ENCODE assay signal across 23 mouse cellular contexts in genomic region chr7:101099981-101100380, GRCm38 (mm10). TPM values are rescaled to one million over a fixed set of nuclear protein-coding genes. Genes with fewer than 3 reads are reported as not detected.
DNase-seq lines count a peak whose midpoint lies in the region; ATAC-seq and TF ChIP-seq lines count a peak whose summit lies in the region.
"Had no signal": no experiment of that assay in that cellular context is flagged by ENCODE, and none has a peak within 500 bp of the region (broad histone marks: within the 10 kb centered on the region; RNA-seq: fewer than 3 reads in every experiment).

No protein-coding gene starts in this region.

- TF ChIP-seq CTCF in intestine, postnatal 0 days (IDR thresholded peaks at IDR 0.05; ENCODE audit: low read depth), result no peak

- WGBS in embryonic facial prominence, embryonic 14.5 days, result 67% methylated on average over 3 of the region's 3 CpGs
- WGBS in embryonic facial prominence, embryonic 10.5 days, result 81% methylated on average over 3 of the region's 3 CpGs
- WGBS in forebrain, embryonic 15.5 days, result 56% methylated on average over 3 of the region's 3 CpGs
- WGBS in forebrain, embryonic 10.5 days, result 85% methylated on average over 3 of the region's 3 CpGs
- WGBS in intestine, postnatal 0 days, result 88% methylated on average over 3 of the region's 3 CpGs

- H3K4me2 ChIP-seq in embryonic facial prominence, embryonic 14.5 days (ENCODE audit: low read depth, low read length), result no peak overlapping the region
- H3K4me2 ChIP-seq in forebrain, embryonic 15.5 days (replicated peaks), result no peak overlapping the region
- no peak overlapping the region for H3K4me2 ChIP-seq in intestine, postnatal 0 days (replicated peaks; ENCODE audit: low read depth)
- H3K4me2 ChIP-seq: embryonic facial prominence, embryonic 13.5 days; hindbrain, embryonic 13.5 days; intestine, embryonic 15.5 days had no signal

- H3K27me3 ChIP-seq in embryonic facial prominence, embryonic 14.5 days (replicated peaks; ENCODE audit: control insufficient read depth, insufficient read depth, low read length), result no peaks in the 10 kb centered on the region
- no peaks in the 10 kb centered on the region for H3K27me3 ChIP-seq in embryonic facial prominence, embryonic 10.5 days (replicated peaks; ENCODE audit: low read depth, poor library complexity, severe bottlenecking)
- no peaks in the 10 kb centered on the region for H3K27me3 ChIP-seq in forebrain, embryonic 15.5 days
- no peaks in the 10 kb centered on the region for H3K27me3 ChIP-seq in forebrain, embryonic 10.5 days (ENCODE audit: poor library complexity, severe bottlenecking)
- no peaks in the 10 kb centered on the region for H3K27me3 ChIP-seq in intestine, postnatal 0 days (replicated peaks; ENCODE audit: control insufficient read depth, insufficient read depth, low read length)
- H3K27me3 ChIP-seq: embryonic facial prominence, embryonic 13.5 days; hindbrain, embryonic 13.5 days; intestine, embryonic 15.5 days; Patski had no signal

- no peaks in the 10 kb centered on the region for H3K9me3 ChIP-seq in embryonic facial prominence, embryonic 14.5 days (ENCODE audit: control insufficient read depth, low read length)
- H3K9me3 ChIP-seq in embryonic facial prominence, embryonic 10.5 days, result no peaks in the 10 kb centered on the region
- H3K9me3 ChIP-seq in forebrain, embryonic 15.5 days, result no peaks in the 10 kb centered on the region
- no peaks in the 10 kb centered on the region for H3K9me3 ChIP-seq in forebrain, embryonic 10.5 days
- no peaks in the 10 kb centered on the region for H3K9me3 ChIP-seq in intestine, postnatal 0 days (ENCODE audit: control insufficient read depth)
- H3K9me3 ChIP-seq: embryonic facial prominence, embryonic 13.5 days; heart, embryonic 10.5 days; hindbrain, embryonic 13.5 days; intestine, embryonic 15.5 days had no signal

- H3K9ac ChIP-seq in embryonic facial prominence, embryonic 14.5 days (ENCODE audit: low read depth, low read length), result no peak overlapping the region
- no peak overlapping the region for H3K9ac ChIP-seq in forebrain, embryonic 15.5 days (replicated peaks)
- no peak overlapping the region for H3K9ac ChIP-seq in intestine, postnatal 0 days (ENCODE audit: low read depth, low read length)
- H3K9ac ChIP-seq: embryonic facial prominence, embryonic 13.5 days; hindbrain, embryonic 13.5 days; intestine, embryonic 15.5 days had no signal

- no peak overlapping the region for H3K4me3 ChIP-seq in embryonic facial prominence, embryonic 14.5 days (ENCODE audit: low read depth, low read length)
- H3K4me3 ChIP-seq in embryonic facial prominence, embryonic 10.5 days, result no peak overlapping the region
- H3K4me3 ChIP-seq in forebrain, embryonic 15.5 days, result no peak overlapping the region
- H3K4me3 ChIP-seq in forebrain, embryonic 10.5 days, result no peak overlapping the region
- H3K4me3 ChIP-seq in intestine, postnatal 0 days (ENCODE audit: low read depth, low read length), result no peak overlapping the region
- H3K4me3 ChIP-seq: embryonic facial prominence, embryonic 13.5 days; heart, adult 2 months; heart, embryonic 10.5 days; hindbrain, embryonic 13.5 days; intestine, embryonic 15.5 days had no signal

- DNase-seq in embryonic facial prominence, embryonic 14.5 days (ENCODE audit: low spot score), result peak; percentile 9
- no peak for DNase-seq in embryonic facial prominence, embryonic 10.5 days (ENCODE audit: low spot score)
- DNase-seq in forebrain, embryonic 10.5 days (ENCODE audit: extremely low spot score, low spot score), result no peak
- peak; percentile 33 for DNase-seq in MN1 (ENCODE audit: low spot score)
- peak; percentile 3 for DNase-seq in retina, embryonic 14.5 days (ENCODE audit: low spot score)
- no peak for DNase-seq in neural tube, embryonic 10.5 days (ENCODE audit: extremely low spot score, low spot score)
- DNase-seq: adrenal gland, postnatal 10 days; adrenal gland, postnatal 36 days; cerebellum, adult 11 months; cerebellum, adult 2 months; cerebellum, adult 9-11 months; cerebellum, postnatal 25 days; gastrocnemius, postnatal 25 days; heart, adult 2 months; kidney, adult 18-20 months had no signal

- no peak overlapping the region for H3K27ac ChIP-seq in embryonic facial prominence, embryonic 14.5 days (replicated peaks; ENCODE audit: low read depth, low read length)
- H3K27ac ChIP-seq in embryonic facial prominence, embryonic 10.5 days (replicated peaks), result no peak overlapping the region
- peak overlapping the region; percentile 96 for H3K27ac ChIP-seq in forebrain, embryonic 15.5 days (replicated peaks)
- no peak overlapping the region for H3K27ac ChIP-seq in forebrain, embryonic 10.5 days
- H3K27ac ChIP-seq in intestine, postnatal 0 days (ENCODE audit: low read depth, low read length), result no peak overlapping the region
- H3K27ac ChIP-seq: embryonic facial prominence, embryonic 13.5 days; heart, adult 2 months; heart, embryonic 10.5 days; intestine, embryonic 15.5 days had no signal

- ATAC-seq in embryonic facial prominence, embryonic 14.5 days (ENCODE audit: low read depth), result no peak
- ATAC-seq in forebrain, embryonic 15.5 days (replicated peaks), result no peak
- no peak for ATAC-seq in intestine, postnatal 0 days
- ATAC-seq: hindbrain, embryonic 16.5 days; intestine, embryonic 15.5 days; Patski had no signal

- no peaks in the 10 kb centered on the region; the same call in 1 of the 2 replicates for H3K4me1 ChIP-seq in embryonic facial prominence, embryonic 14.5 days (ENCODE audit: control insufficient read depth, insufficient read depth, low read length)
- no peaks in the 10 kb centered on the region for H3K4me1 ChIP-seq in embryonic facial prominence, embryonic 10.5 days
- H3K4me1 ChIP-seq in forebrain, embryonic 15.5 days, result peaks cover 27% of the 10 kb centered on the region
- peaks cover 6% of the 10 kb centered on the region for H3K4me1 ChIP-seq in forebrain, embryonic 10.5 days
- H3K4me1 ChIP-seq in intestine, postnatal 0 days (replicated peaks; ENCODE audit: control insufficient read depth, insufficient read depth, low read length), result 0 out of 2 replicates have a peak, but pooled peaks cover 6% of the 10 kb centered on the region
- H3K4me1 ChIP-seq: intestine, embryonic 15.5 days had no signal

- no peaks in the 10 kb centered on the region for H3K36me3 ChIP-seq in embryonic facial prominence, embryonic 14.5 days (ENCODE audit: control insufficient read depth, insufficient read depth, low read length)
- no peaks in the 10 kb centered on the region for H3K36me3 ChIP-seq in embryonic facial prominence, embryonic 10.5 days (replicated peaks)
- no peaks in the 10 kb centered on the region for H3K36me3 ChIP-seq in forebrain, embryonic 15.5 days
- H3K36me3 ChIP-seq in forebrain, embryonic 10.5 days (replicated peaks), result no peaks in the 10 kb centered on the region
- H3K36me3 ChIP-seq in intestine, postnatal 0 days (ENCODE audit: control insufficient read depth, insufficient read depth), result no peaks in the 10 kb centered on the region
- H3K36me3 ChIP-seq: embryonic facial prominence, embryonic 13.5 days; heart, embryonic 10.5 days; hindbrain, embryonic 13.5 days; intestine, embryonic 15.5 days had no signal

RNA-seq across cellular contexts. Expression of gene Fchsd2, which starts 7.3 kb away (rescaled TPM):
- 20.7 and 23.9 TPM in 2 replicates for polyA plus RNA-seq in embryonic facial prominence, embryonic 14.5 days (2014; fragmentation: Nextera tagmentation; extraction: Ambion mirVana)
- 18.7 and 20.9 TPM in 2 replicates for polyA plus RNA-seq in embryonic facial prominence, embryonic 10.5 days (2016; fragmentation: Nextera tagmentation; extraction: Ambion mirVana)
- 45.2 and 46.2 TPM in 2 replicates for polyA plus RNA-seq in forebrain, embryonic 15.5 days (2015; fragmentation: Nextera tagmentation; extraction: Ambion mirVana)
- polyA plus RNA-seq in forebrain, embryonic 10.5 days (2016; fragmentation: Nextera tagmentation; extraction: Ambion mirVana), result 19.5 and 20.3 TPM in 2 replicates
- 20.1 and 26.1 TPM in 2 replicates for polyA plus RNA-seq in intestine, postnatal 0 days (2015; fragmentation: Nextera tagmentation; extraction: Ambion mirVana)

Comparison
In these comparisons a context has a peak if more than half of its experiments do, and no peak if none do; other contexts are left out.
1. DNase-seq: peak in embryonic facial prominence, embryonic 14.5 days (single experiment), MN1 (single experiment) and retina, embryonic 14.5 days (single experiment); none in embryonic facial prominence, embryonic 10.5 days (single experiment), forebrain, embryonic 10.5 days (single experiment) and neural tube, embryonic 10.5 days (single experiment).